Mouse (Mus musculus): ENCODE results near the gene Acadl.

DNA sequence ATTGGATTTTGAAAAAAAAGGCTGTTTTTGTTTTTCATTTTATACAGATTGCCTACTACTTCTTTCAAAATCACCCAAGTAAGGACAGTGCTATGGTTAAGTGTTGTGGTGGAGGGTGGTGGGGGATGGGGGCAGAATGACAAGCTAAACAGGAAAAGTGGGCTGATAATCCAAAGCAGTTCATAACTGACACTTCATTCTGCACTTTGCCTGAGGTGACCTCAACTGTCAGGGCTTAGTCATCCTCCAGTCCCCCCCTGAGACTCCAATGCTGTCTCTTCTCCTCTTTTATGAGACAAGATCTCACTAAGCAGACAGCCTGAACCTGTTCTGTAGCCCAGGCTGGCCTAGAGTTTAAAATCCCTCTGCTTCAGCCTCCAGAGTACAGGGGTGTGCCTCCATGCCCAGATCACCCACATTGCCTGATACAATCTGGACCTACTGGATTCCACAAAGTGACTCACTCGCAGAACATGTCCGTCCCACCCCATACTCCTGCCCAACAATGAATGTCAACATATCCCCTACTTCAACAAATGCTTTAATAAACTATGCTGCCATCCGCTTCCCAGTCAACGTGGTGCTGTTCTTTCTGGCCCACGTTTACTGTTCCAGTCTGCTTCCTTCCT, 17.3 kb downstream of the Acadl start:
- TF ChIP-seq FLI1 (IDR thresholded peaks at IDR 0.05; ENCODE audit: low read length) (no peak), GATA1 (IDR thresholded peaks at IDR 0.05; ENCODE audit: borderline replicate concordance, low read length) (no peak)
